Mouse (Mus musculus): Measurements from ENCODE around the gene Ccr7. TPM values are rescaled to one million over a fixed set of nuclear protein-coding genes. Genes with fewer than 3 reads are reported as not detected.

Ccr7 gene
- 0.33 and 0.50 TPM in 2 replicates for polyA plus RNA-seq (2014; fragmentation: Nextera tagmentation; extraction: Ambion mirVana)

- ATAC-seq (ENCODE audit: low read depth) (no peak), DNase-seq (ENCODE audit: low spot score) (no peak)
- H3K9ac ChIP-seq (ENCODE audit: low read depth, low read length), result 0 out of 2 replicates have a peak within 1 kb of the TSS, but pooled peaks have one; percentile 5
- H3K27me3 ChIP-seq (replicated peaks; ENCODE audit: control insufficient read depth, insufficient read depth, low read length), result peaks cover 5% of the 10 kb centered on the region; the same call in 1 of the 2 replicates
- no peaks in the 10 kb centered on the region for H3K36me3 ChIP-seq (ENCODE audit: control insufficient read depth, insufficient read depth, low read length)
- H3K27ac ChIP-seq (replicated peaks; ENCODE audit: low read depth, low read length), result no peak within 1 kb of the TSS
- 63% methylated on average over 12 of the region's 12 CpGs for WGBS
- no peaks in the 10 kb centered on the region for H3K9me3 ChIP-seq (ENCODE audit: control insufficient read depth, low read length)
- no peaks in the 10 kb centered on the region for H3K4me1 ChIP-seq (ENCODE audit: control insufficient read depth, insufficient read depth, low read length)
- H3K4me2 ChIP-seq (ENCODE audit: low read depth, low read length), result no peak within 1 kb of the TSS
- no peak within 1 kb of the TSS for H3K4me3 ChIP-seq (ENCODE audit: low read depth, low read length)
Observed at GRCm38 (mm10) chr11:99154987-99155641, at the start of gene Ccr7. Ccr7 (minus strand) TSS chr11:99155077.

DNA sequence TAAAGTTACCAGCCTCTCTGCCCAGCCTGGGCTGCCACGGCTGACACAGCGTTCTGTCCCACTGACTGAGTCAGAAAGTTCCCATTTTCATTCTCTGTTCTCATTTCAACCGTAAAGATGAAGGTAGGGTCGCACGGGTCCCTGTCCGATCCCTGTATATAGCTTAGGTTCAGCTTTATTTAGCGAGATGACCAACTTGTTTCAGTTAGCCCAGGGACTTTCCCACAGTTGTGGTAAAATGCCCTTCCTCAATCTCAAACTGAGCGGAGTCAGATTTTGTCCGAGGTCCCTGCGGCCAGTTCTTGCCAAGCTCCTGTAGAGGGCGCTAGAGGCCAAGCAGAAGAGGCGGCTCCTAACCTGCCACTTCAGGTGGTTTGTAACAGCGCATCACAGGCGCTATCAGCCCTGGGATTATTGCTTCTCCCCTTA, 34.3 kb upstream of the Ccr7 start:
- Histone ChIP-seq H3K9me3 (ENCODE audit: control insufficient read depth, low read length) (no peaks in the 10 kb centered on the region), H3K9ac (ENCODE audit: low read depth, low read length) (no peak overlapping the region), H3K4me1 (ENCODE audit: control insufficient read depth, insufficient read depth, low read length) (no peaks in the 10 kb centered on the region), H3K4me2 (ENCODE audit: low read depth, low read length) (no peak overlapping the region), H3K36me3 (ENCODE audit: control insufficient read depth, insufficient read depth, low read length) (no peaks in the 10 kb centered on the region), H3K4me3 (ENCODE audit: low read depth, low read length) (no peak overlapping the region), H3K27ac (replicated peaks; ENCODE audit: low read depth, low read length) (no peak overlapping the region), H3K27me3 (replicated peaks; ENCODE audit: control insufficient read depth, insufficient read depth, low read length) (no peaks in the 10 kb centered on the region)
- peak; percentile 56 for DNase-seq (ENCODE audit: low spot score)
- ATAC-seq (ENCODE audit: low read depth), result no peak
- 23% methylated on average over 14 of the region's 14 CpGs for WGBS

- no peaks in the 10 kb centered on the region for H3K4me1 ChIP-seq (ENCODE audit: control insufficient read depth, insufficient read depth, low read length)
- no peaks in the 10 kb centered on the region for H3K27me3 ChIP-seq (replicated peaks; ENCODE audit: control insufficient read depth, insufficient read depth, low read length)
- H3K27ac ChIP-seq (replicated peaks; ENCODE audit: low read depth, low read length), result no peak overlapping the region
- H3K4me2 ChIP-seq (ENCODE audit: low read depth, low read length), result no peak overlapping the region
- no peaks in the 10 kb centered on the region for H3K36me3 ChIP-seq (ENCODE audit: control insufficient read depth, insufficient read depth, low read length)
- no peak for DNase-seq (ENCODE audit: low spot score)
- ATAC-seq (ENCODE audit: low read depth), result no peak
- H3K9ac ChIP-seq (ENCODE audit: low read depth, low read length), result no peak overlapping the region
- H3K4me3 ChIP-seq (ENCODE audit: low read depth, low read length), result no peak overlapping the region
- H3K9me3 ChIP-seq (ENCODE audit: control insufficient read depth, low read length), result no peaks in the 10 kb centered on the region
- WGBS, result 85% methylated on average over 4 of the region's 4 CpGs
Observed at GRCm38 (mm10) chr11:99187348-99187747, 32.5 kb upstream of the Ccr7 start.

GRCm38 (mm10) chr11:99186836-99187235, 32.0 kb upstream of the Ccr7 start:
- no peak overlapping the region for H3K9ac ChIP-seq (ENCODE audit: low read depth, low read length)
- H3K27ac ChIP-seq (replicated peaks; ENCODE audit: low read depth, low read length), result no peak overlapping the region
- no peaks in the 10 kb centered on the region for H3K36me3 ChIP-seq (ENCODE audit: control insufficient read depth, insufficient read depth, low read length)
- no peak overlapping the region for H3K4me3 ChIP-seq (ENCODE audit: low read depth, low read length)
- WGBS, result 70% methylated on average over 2 of the region's 2 CpGs
- ATAC-seq (ENCODE audit: low read depth) (no peak), DNase-seq (ENCODE audit: low spot score) (no peak)
- H3K4me1 ChIP-seq (ENCODE audit: control insufficient read depth, insufficient read depth, low read length), result no peaks in the 10 kb centered on the region
- no peak overlapping the region for H3K4me2 ChIP-seq (ENCODE audit: low read depth, low read length)
- H3K9me3 ChIP-seq (ENCODE audit: control insufficient read depth, low read length), result no peaks in the 10 kb centered on the region
- H3K27me3 ChIP-seq (replicated peaks; ENCODE audit: control insufficient read depth, insufficient read depth, low read length), result no peaks in the 10 kb centered on the region

DNA sequence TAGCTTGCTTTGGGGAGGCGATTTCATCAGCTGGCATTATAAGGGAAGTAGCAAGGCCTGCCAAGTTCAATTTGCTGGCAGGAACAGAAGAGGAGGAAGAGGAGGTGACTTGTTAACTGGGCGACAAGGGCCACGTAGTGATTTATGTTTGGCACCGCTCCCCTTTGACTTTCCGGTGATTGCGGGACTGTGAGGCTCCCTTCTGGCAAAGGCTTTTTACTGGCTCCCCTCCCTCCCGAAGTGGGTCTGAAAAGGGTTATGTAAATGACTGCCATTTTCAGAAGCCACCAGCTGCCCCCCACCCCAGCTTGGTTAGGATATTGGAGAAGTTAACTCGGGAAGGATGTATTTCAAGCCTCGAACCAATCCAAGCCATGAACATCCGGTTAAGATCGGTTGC, 27.7 kb upstream of the Ccr7 start:
- Histone ChIP-seq H3K4me2 (ENCODE audit: low read depth, low read length) (no peak overlapping the region), H3K27ac (replicated peaks; ENCODE audit: low read depth, low read length) (no peak overlapping the region), H3K27me3 (replicated peaks; ENCODE audit: control insufficient read depth, insufficient read depth, low read length) (no peaks in the 10 kb centered on the region), H3K4me3 (ENCODE audit: low read depth, low read length) (no peak overlapping the region), H3K36me3 (ENCODE audit: control insufficient read depth, insufficient read depth, low read length) (no peaks in the 10 kb centered on the region), H3K9ac (ENCODE audit: low read depth, low read length) (no peak overlapping the region), H3K4me1 (ENCODE audit: control insufficient read depth, insufficient read depth, low read length) (no peaks in the 10 kb centered on the region), H3K9me3 (ENCODE audit: control insufficient read depth, low read length) (no peaks in the 10 kb centered on the region)
- 75% methylated on average over 11 of the region's 11 CpGs for WGBS
- no peak for DNase-seq (ENCODE audit: low spot score)
- no peak for ATAC-seq (ENCODE audit: low read depth)

DNA sequence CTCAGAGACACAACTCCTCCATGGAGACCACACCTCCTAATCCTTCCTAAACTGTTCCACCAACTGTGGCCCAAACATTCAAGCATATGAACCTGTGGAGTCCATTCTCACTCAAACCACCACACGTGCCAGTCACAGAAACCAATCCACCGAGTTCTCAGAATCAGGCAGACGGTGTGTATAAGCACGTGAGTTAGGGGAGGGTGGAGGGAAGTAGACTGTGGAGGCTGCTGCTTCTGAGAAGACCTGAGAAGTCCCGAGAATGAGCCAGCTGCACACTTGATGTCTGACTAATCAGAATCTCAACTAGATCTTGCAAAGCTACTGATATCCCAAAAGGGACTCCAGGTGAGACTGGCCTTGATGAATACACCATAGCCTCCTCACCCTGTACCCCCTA, 25.2 kb upstream of the Ccr7 start:
- H3K27me3 ChIP-seq (replicated peaks; ENCODE audit: control insufficient read depth, insufficient read depth, low read length), result no peaks in the 10 kb centered on the region
- 90% methylated on average over 5 of the region's 5 CpGs for WGBS
- ATAC-seq (ENCODE audit: low read depth) (no peak), DNase-seq (ENCODE audit: low spot score) (no peak)
- H3K4me2 ChIP-seq (ENCODE audit: low read depth, low read length), result no peak overlapping the region
- no peak overlapping the region for H3K4me3 ChIP-seq (ENCODE audit: low read depth, low read length)
- H3K4me1 ChIP-seq (ENCODE audit: control insufficient read depth, insufficient read depth, low read length), result no peaks in the 10 kb centered on the region
- no peak overlapping the region for H3K9ac ChIP-seq (ENCODE audit: low read depth, low read length)
- no peaks in the 10 kb centered on the region for H3K9me3 ChIP-seq (ENCODE audit: control insufficient read depth, low read length)
- H3K36me3 ChIP-seq (ENCODE audit: control insufficient read depth, insufficient read depth, low read length), result no peaks in the 10 kb centered on the region
- H3K27ac ChIP-seq (replicated peaks; ENCODE audit: low read depth, low read length), result no peak overlapping the region

DNA sequence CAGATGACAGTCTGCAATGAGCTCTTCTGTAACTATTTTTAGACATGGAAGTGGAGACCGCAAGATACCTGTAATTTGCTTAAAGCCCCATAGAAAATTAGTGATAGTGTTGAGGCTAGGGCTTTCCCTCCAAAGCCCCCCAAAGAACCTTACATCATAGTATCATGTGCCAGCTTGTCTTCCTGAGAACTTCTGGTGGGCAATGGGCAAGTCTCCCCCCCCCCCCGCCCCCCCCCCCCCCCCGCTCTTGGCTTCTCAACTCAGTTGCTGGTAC, 23.0 kb upstream of the Ccr7 start:
- 93% methylated on average over 1 of the region's 3 CpGs for WGBS

GRCm38 (mm10) chr11:99177054-99177924, 22.4 kb upstream of the Ccr7 start:
- Histone ChIP-seq H3K9ac (ENCODE audit: low read depth, low read length) (no peak overlapping the region), H3K27me3 (replicated peaks; ENCODE audit: control insufficient read depth, insufficient read depth, low read length) (no peaks in the 10 kb centered on the region), H3K4me1 (ENCODE audit: control insufficient read depth, insufficient read depth, low read length) (no peaks in the 10 kb centered on the region), H3K4me2 (ENCODE audit: low read depth, low read length) (no peak overlapping the region), H3K9me3 (ENCODE audit: control insufficient read depth, low read length) (no peaks in the 10 kb centered on the region), H3K27ac (replicated peaks; ENCODE audit: low read depth, low read length) (no peak overlapping the region), H3K36me3 (ENCODE audit: control insufficient read depth, insufficient read depth, low read length) (no peaks in the 10 kb centered on the region), H3K4me3 (ENCODE audit: low read depth, low read length) (no peak overlapping the region)
- whole genome bisulfite sequencing, result 57% methylated on average over 5 of the region's 5 CpGs
- DNase-seq (ENCODE audit: low spot score) (no peak), ATAC-seq (ENCODE audit: low read depth) (no peak)

More for the DNA sequence above, 23.0 kb upstream of the Ccr7 start:
- Histone ChIP-seq H3K27me3 (replicated peaks; ENCODE audit: control insufficient read depth, insufficient read depth, low read length) (no peaks in the 10 kb centered on the region), H3K4me1 (ENCODE audit: control insufficient read depth, insufficient read depth, low read length) (no peaks in the 10 kb centered on the region), H3K27ac (replicated peaks; ENCODE audit: low read depth, low read length) (no peak overlapping the region), H3K9me3 (ENCODE audit: control insufficient read depth, low read length) (no peaks in the 10 kb centered on the region), H3K4me3 (ENCODE audit: low read depth, low read length) (no peak overlapping the region), H3K4me2 (ENCODE audit: low read depth, low read length) (no peak overlapping the region), H3K36me3 (ENCODE audit: control insufficient read depth, insufficient read depth, low read length) (no peaks in the 10 kb centered on the region), H3K9ac (ENCODE audit: low read depth, low read length) (no peak overlapping the region)
- no peak for DNase-seq (ENCODE audit: low spot score)
- ATAC-seq (ENCODE audit: low read depth), result no peak

Measured in embryonic facial prominence, embryonic 14.5 days (tissue).